Mouse (Mus musculus) G1E (cell line): ENCODE results near the gene Myo1a.

Experiments used
- CTCF ChIP-seq: IDR thresholded peaks from 2 replicates; pipeline ENCODE4 v1.5.1; 2012; ENCODE audit warnings: low read depth, low read length, inconsistent platforms, mixed read lengths
- GATA1 ChIP-seq: IDR thresholded peaks from 2 replicates; pipeline ENCODE4 v1.6.1; 2012; ENCODE audit warnings: borderline replicate concordance, low read length, inconsistent platforms, mixed read lengths
- GATA2 ChIP-seq: IDR thresholded peaks from 2 replicates; pipeline ENCODE4 v1.6.1; 2012; ENCODE audit warnings: low read depth, low read length, inconsistent platforms, borderline replicate concordance
- POLR2AphosphoS5 ChIP-seq: IDR thresholded peaks from 2 replicates; pipeline ENCODE4 v1.6.1; 2012; ENCODE audit warnings: low read depth, low read length, inconsistent platforms; ENCODE audit not compliant: insufficient replicate concordance
- TAL1 ChIP-seq: conservative IDR thresholded peaks from 2 replicates; pipeline ENCODE4 v1.6.1; 2012; ENCODE audit warnings: low read depth, low read length, inconsistent platforms, mixed read lengths

DNA sequence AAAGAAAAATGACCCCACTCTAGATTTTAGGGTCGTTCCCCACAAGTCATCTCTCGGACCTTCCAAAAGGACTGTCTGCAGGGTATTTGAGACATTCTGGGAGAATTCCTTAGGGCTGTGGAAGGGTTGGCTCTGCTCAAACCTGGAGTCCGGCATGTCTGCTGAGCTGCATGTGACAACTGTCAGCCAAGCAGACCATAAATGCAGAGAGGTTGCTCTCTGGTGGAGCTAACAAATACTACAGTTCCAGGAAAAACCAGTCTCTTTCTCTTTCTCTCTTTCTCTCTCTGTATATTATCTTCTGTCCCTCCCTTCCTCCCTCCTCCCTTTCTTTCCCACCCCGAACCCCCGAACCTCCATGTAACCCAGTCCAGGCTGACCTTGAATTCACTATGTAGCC is 29.5 kb downstream of the Myo1a start:
- TF ChIP-seq CTCF (no peak), GATA1 (no peak), TAL1 (no peak), GATA2 (no peak), POLR2AphosphoS5 (no peak)
